Mouse (Mus musculus): ENCODE results near the gene Asb2.

The Asb2 gene

DNA sequence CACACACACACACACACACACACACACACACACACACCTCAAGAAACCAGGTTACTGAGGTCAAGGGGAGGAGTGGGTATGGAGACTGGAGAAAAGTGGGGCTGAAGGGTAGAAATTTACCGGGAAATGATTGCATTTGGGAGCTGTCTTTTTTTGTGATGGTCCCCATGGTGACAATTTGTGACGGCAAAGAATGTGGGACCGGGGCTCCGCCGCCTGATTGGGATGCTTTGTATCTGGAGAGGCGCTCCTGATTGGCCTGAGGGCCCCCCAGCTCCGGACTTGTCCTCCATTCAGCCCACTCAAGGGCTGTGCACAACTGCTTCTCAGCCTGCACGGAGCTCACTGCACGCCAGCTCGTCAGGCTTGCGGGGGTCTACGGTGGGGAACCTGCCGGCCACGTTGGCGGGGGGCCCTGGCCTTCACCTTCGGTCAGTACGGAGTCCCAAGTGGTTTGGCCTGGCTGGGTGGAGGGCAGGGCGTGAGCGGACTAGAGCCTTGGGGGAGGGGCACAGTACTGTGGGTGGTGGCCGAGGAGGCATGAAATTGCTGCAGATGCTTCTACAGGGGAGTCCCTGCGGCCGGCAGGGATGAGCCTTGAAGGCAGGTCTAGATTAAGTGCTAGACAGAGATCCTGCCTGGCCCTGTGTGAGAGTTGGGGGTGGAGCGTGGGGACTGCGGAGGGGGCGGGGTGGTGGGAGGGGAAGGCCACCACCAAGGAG, 41.0 kb downstream of the Asb2 start:
- no peak for DNase-seq

- DNase-seq, result no peak
Measured at GRCm38 (mm10) chr12:103313871-103314639, 41.7 kb downstream of the Asb2 start.

DNA sequence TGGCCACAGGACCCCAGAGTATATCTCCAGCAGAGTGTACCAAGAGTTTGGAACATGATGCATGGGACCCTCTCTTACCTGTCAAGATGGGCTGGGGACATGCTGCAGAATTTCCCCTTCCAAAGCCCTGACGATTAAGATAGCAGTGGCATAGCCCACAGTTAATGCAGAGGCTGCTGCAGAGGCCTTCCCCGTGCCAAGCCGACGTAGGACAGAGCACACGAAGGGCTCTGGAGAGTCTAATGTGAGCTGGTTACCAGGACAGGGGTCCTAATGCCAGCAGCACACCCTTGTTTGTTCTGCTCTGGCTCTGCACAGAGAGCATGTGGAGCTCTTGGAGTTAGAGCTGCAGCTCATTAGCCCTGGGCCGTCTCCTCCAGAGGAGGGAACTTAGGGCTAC, 42.5 kb downstream of the Asb2 start:
- DNase-seq, result no peak

- peak; percentile 10 for DNase-seq
Measured at GRCm38 (mm10) chr12:103311921-103312320, 43.9 kb downstream of the Asb2 start.

DNA sequence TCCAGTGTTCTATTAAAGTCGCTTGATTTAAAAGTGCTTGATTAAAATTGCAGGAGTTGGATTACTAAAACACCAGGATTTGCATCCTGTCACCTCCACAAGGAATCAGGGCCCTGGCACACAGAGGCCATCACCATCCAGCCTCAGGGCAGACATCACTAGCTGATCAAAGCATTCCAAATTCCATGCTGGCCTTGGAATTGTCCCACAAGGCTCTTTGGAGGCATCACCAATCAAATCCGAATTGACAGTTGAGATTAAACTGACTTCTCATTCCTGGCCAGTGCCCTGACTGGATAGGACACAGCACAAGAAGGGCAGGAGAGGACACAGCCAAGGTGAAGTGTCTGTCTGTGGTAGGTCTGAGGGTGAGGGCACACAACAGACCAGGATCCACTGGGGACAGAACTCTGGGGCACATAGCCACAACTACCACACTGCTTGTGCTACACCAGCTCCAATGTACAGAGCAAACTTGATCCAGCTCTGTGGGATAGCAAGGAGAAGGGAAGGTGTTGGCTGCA, 45.0 kb downstream of the Asb2 start, which contains the start of gene Fam181a:
Gene Fam181a (plus strand): TSS at position 232 of the 524 bp plus-strand sequence.
- DNase-seq, result no peak

DNA sequence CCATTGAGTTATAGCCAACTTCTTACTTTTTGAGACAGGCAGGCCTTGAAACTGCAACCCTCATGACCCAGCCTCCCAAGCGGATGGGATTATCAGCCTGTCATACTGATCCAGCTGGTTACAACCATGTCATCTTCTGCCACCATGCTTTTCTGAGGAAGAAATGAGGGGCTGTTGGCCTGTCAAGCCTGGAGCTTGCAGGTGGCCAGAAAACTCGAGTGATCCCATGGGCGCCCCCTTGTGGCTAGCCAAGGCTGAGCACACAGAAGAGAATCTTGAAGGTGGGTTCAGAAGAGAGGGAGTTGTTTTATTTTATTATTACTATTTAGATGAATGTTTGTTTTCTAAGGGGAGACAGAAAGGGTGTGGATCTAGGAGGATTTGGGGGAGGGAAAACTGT, 49.1 kb downstream of the Asb2 start:
- DNase-seq, result peak; percentile 52

- DNase-seq, result no peak
Measured at GRCm38 (mm10) chr12:103306224-103306623, 49.6 kb downstream of the Asb2 start.

- DNase-seq, result no peak
Measured at GRCm38 (mm10) chr12:103302960-103303359, 52.8 kb downstream of the Asb2 start.

DNA sequence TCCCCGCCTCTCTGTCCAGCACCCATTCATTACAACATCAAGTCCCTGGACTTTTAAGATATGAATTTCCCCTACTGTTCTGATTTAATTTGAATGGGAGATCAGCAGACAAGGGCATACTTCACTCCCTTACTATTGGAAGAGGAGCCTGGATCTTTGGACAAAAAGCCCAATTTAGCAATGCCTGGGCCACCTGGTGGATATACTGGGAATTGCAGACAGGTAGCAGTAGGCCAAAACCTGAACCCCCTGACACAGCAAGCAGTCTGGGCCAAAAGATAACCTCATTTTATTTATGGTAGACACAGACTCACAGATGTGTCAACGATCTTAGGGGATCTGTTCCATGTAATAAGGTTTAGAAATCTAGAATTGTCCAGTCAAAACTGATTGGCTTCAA, 54.2 kb downstream of the Asb2 start:
- DNase-seq, result peak; percentile 50

DNA sequence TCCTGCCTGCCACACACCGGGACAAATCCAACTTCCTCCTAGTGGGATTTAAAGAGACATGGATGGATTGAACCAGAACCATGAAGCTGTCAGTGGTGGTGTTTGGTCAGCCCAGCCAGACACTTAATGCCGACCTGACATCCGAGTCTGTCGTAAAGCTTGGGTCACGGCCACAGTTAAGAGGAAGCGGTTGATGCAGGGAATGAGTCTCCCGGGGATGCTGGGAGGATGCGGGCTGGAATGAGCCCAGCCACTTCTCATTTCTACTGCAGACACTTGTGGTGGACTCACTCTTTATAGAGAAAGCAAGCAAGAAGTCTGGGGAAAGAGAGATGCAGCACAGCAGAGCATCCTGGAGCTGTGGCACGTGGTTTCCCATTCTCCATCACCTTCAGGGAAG, 55.3 kb downstream of the Asb2 start:
- DNase-seq, result no peak

- DNase-seq, result no peak
Measured at GRCm38 (mm10) chr12:103296292-103296691, 59.5 kb downstream of the Asb2 start.

GRCm38 (mm10) chr12:103292366-103292765, 63.4 kb downstream of the Asb2 start:
- no peak for DNase-seq

GRCm38 (mm10) chr12:103287276-103287675, 68.5 kb downstream of the Asb2 start:
- no peak for DNase-seq

- no peak for DNase-seq
Measured at GRCm38 (mm10) chr12:103283411-103283810, 72.4 kb downstream of the Asb2 start.

DNA sequence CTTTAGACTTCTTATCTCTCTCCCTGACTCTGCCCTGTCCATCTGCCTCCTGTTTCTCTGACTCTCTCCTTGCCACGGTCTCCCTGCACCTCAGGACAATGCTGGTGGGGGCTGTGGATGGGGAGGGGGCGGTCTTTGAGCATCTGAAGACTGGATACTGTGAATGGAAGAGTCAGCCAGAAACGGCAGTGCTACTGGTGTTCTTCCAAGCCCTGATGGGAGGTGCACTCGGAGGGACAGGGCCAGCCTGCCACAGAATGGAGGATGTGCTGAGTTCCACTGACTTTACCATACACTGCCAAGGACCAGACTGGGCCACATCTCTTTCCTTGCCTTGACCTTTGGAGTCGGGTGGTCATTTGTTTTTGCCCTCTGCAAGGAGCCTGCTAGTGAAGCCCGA, 72.9 kb downstream of the Asb2 start:
- DNase-seq, result no peak

DNA sequence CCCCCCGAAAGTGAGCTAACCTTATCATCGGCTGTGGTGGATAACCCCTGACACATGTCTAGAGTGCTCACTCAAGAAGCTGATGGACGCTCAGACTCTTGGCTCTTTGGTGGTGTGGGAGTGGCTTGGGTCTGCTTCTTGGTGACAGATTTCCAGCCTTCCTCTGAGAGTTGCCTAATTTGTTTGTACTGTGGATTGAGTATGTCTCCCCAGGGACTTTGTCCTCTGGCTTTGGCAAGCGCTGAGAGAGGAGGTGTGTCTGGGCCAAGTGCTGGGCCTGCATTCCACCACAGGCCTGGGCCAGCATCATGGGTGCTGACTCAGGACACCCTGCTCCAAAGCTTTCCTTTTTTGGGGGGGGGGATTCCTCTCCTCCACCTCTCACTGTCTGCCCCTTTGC, 73.9 kb downstream of the Asb2 start:
- DNase-seq, result peak; percentile 29

- no peak for DNase-seq
Measured at GRCm38 (mm10) chr12:103281491-103281890, 74.3 kb downstream of the Asb2 start.

GRCm38 (mm10) chr12:103276422-103276821, 79.4 kb downstream of the Asb2 start:
- no peak for DNase-seq

GRCm38 (mm10) chr12:103273732-103274131, 82.1 kb downstream of the Asb2 start:
- no peak for DNase-seq

DNA sequence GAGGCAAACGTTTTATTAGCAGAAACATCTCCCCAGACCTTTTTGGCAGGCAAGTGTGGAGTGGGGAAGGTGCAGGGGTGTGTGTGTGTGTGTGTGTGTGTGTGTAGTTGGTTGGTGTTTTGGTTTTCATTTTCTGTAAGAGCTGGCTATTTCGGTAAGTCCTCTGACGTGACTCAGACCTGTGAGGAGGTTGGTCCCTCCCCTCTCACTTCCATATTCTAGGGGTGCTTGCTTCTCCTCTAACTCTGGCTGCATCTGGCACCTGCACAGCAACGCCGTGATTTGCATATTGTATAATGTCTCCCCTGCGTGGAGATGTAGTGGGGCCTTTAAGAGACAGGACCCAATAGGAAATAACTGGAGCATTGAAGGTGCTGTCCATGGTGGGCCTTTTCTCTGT, 82.8 kb downstream of the Asb2 start:
- no peak for DNase-seq

- no peak for DNase-seq
Measured at GRCm38 (mm10) chr12:103272176-103272575, 83.6 kb downstream of the Asb2 start.
